Mouse (Mus musculus) intestine, embryonic 16.5 days (tissue): ENCODE results near the gene Mthfd1. TPM values are rescaled to one million over a fixed set of nuclear protein-coding genes. Genes with fewer than 3 reads are reported as not detected.
"Not testable (repeated sequence)": the region's sequence is repeated elsewhere in the genome, so short reads cannot be mapped to it uniquely, and the experiment has no call there.

Experiments
- ATAC-seq: fragments of 200-750 bp; cut with Nextera tagmentation; 2 replicates; pipeline ENCODE4 v1.8.0; 2017; ENCODE audit warnings: moderate TSS enrichment, moderate library complexity
- H3K27ac ChIP-seq: fragments of 300-500 bp; sonication (generic); 2 replicates; pipeline ENCODE4 v1.5.1; 2014; ENCODE audit warnings: mild to moderate bottlenecking, low read length
- H3K27me3 ChIP-seq: fragments of 300-500 bp; sonication (generic); replicated peaks from 2 replicates; pipeline ENCODE4 v1.6.1; 2014; ENCODE audit warnings: low read length, control low read depth, mixed read lengths; ENCODE audit not compliant: control insufficient read depth, insufficient read depth
- H3K36me3 ChIP-seq: fragments of 300-500 bp; sonication (generic); 2 replicates; pipeline ENCODE4 v1.6.1; 2014; ENCODE audit warnings: low read length, control low read depth; ENCODE audit not compliant: control insufficient read depth, insufficient read depth
- H3K4me1 ChIP-seq: fragments of 300-500 bp; sonication (generic); 2 replicates; pipeline ENCODE4 v1.6.1; 2014; ENCODE audit warnings: low read length, control low read depth, mixed read lengths; ENCODE audit not compliant: control insufficient read depth, insufficient read depth
- H3K4me2 ChIP-seq: fragments of 300-500 bp; sonication (generic); 2 replicates; pipeline ENCODE4 v1.6.1; 2014; ENCODE audit warnings: low read depth, low read length, control low read depth
- H3K4me3 ChIP-seq: fragments of 300-500 bp; sonication (generic); 2 replicates; pipeline ENCODE4 v1.5.1; 2014; ENCODE audit warnings: mild to moderate bottlenecking, low read length
- H3K9ac ChIP-seq: fragments of 300-500 bp; sonication (generic); 2 replicates; pipeline ENCODE4 v1.6.1; 2014; ENCODE audit warnings: low read depth, low read length
- H3K9me3 ChIP-seq: fragments of 300-500 bp; sonication (generic); 2 replicates; pipeline ENCODE4 v1.6.1; 2016; ENCODE audit warnings: low read length, control low read depth; ENCODE audit not compliant: control insufficient read depth
- WGBS: fragments of 180-500 bp; shearing (Covaris S2); extraction: QIAGEN DNeasy Blood & Tissue Kit; methylation state at CpG from one replicate; pipeline ENCODE4 v1.1.7; 2014; 5-methylcytosine and 5-hydroxymethylcytosine counted together
- polyA plus RNA-seq: library from polyadenylated mRNA; unstranded; fragments of >200 nt; fragmentation: Nextera tagmentation; extraction: Ambion mirVana; gene quantifications from 2 replicates; pipeline ENCODE4 v1.2.1, GENCODE M21; 2015

The Mthfd1 gene
- polyA plus RNA-seq = 93.6 and 98.8 TPM in 2 replicates

DNA sequence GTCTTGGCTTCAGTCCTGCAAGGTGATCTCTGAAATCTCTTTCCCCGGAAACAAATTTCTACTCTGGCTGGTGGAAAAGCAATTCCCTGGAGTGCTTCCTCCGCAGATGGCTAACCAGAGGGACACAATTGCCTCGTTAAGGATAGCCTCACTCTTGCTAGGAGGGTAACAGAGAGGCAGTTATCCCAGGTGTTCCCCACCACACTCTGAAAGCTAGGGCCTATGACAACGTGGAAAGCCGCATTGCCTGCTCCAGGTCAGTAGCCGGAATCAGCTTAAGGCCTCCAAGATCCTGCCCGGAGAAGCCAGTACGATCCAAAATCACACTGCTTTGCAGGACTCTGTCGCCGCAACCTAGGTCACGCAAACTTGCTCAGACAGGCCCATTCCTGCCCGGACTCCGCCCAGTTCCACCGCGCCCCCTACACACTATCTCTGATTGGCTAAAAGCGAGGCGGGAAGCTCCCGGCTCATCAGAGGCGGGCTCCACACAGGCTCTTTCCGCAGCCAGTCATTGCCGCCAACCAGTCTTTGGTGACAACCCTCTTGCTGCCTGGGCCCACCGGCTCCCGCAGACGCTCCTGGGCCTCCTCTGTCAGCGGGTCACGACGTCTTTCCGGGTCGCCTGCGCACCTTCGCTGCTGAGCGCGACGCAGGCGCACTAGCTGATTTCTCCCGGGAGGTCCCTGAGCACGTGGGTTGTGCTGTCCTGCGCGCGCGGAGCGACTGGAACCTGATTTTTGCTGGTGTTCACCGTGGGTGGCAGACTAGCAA lies at the start of gene Mthfd1:
TSS of gene Mthfd1 (plus strand) at position 574 of the 774 bp plus-strand sequence.
- Histone ChIP-seq H3K4me2 (peak within 1 kb of the TSS; percentile 93), H3K4me3 (peak within 1 kb of the TSS; percentile 73), H3K9me3 (no peaks in the 10 kb centered on the region), H3K36me3 (no peaks in the 10 kb centered on the region), H3K27ac (peak within 1 kb of the TSS; percentile 69), H3K4me1 (peaks cover 10% of the 10 kb centered on the region; the same call in 1 of the 2 replicates), H3K27me3 (no peaks in the 10 kb centered on the region), H3K9ac (peak within 1 kb of the TSS; percentile 81)
- WGBS = 1% methylated on average over 43 of the region's 43 CpGs
- ATAC-seq = peak; percentile 99

DNA sequence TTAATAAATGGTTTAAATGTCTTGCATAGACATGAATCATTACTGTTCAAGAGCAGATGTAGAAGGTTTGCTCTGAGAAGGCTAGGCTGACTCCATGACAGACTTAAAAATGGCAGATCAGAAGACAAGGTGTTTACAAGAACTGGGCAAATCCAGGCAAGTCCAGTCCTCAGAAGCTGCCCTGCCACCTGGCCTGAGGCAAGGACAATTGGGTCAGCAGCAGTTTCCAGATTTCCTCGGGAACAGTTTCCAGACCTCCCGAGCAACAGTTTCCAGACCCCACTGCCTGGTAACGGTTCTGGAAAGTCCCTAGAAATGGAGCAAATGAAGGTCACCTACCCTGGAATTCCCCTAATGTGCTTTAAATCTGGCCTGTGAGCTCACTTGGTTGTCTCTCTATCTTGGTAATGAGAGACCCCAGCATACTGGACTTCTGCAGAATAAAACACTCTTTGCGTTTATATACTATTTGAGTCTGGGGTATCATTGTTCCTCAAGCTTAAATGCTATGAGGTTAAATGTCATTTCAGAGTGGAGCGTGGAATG lies 45.6 kb upstream of the Mthfd1 start:
- 91% methylated on average over 5 of the region's 5 CpGs for WGBS
- no peak overlapping the region for H3K9ac ChIP-seq
- H3K4me1 ChIP-seq = no peaks in the 10 kb centered on the region
- ATAC-seq = no peak
- H3K9me3 ChIP-seq = no peaks in the 10 kb centered on the region
- no peak overlapping the region for H3K4me3 ChIP-seq
- no peak overlapping the region for H3K27ac ChIP-seq
- no peak overlapping the region for H3K4me2 ChIP-seq
- H3K36me3 ChIP-seq = no peaks in the 10 kb centered on the region
- H3K27me3 ChIP-seq = no peaks in the 10 kb centered on the region

- 27% methylated on average over 5 of the region's 5 CpGs for WGBS
- Histone ChIP-seq H3K4me3 (no peak overlapping the region), H3K9me3 (no peaks in the 10 kb centered on the region), H3K4me1 (no peaks in the 10 kb centered on the region), H3K36me3 (no peaks in the 10 kb centered on the region), H3K27ac (no peak overlapping the region), H3K4me2 (no peak overlapping the region), H3K27me3 (no peaks in the 10 kb centered on the region), H3K9ac (no peak overlapping the region)
- no peak for ATAC-seq
Observed at GRCm38 (mm10) chr12:76215121-76215520, 40.0 kb upstream of the Mthfd1 start.

- Histone ChIP-seq H3K9me3 (no peaks in the 10 kb centered on the region), H3K27me3 (no peaks in the 10 kb centered on the region), H3K4me3 (no peak overlapping the region), H3K4me2 (no peak overlapping the region), H3K9ac (no peak overlapping the region), H3K36me3 (no peaks in the 10 kb centered on the region), H3K4me1 (no peaks in the 10 kb centered on the region), H3K27ac (no peak overlapping the region)
- ATAC-seq = no peak
- 65% methylated on average over 11 of the region's 11 CpGs for WGBS
Observed at GRCm38 (mm10) chr12:76216716-76217115, 38.4 kb upstream of the Mthfd1 start.

- not testable (repeated sequence) for H3K27ac ChIP-seq, ATAC-seq, H3K9ac ChIP-seq, H3K36me3 ChIP-seq, H3K4me2 ChIP-seq, H3K27me3 ChIP-seq, H3K9me3 ChIP-seq, H3K4me3 ChIP-seq, H3K4me1 ChIP-seq
- 59% methylated on average over 3 of the region's 8 CpGs for WGBS
Observed at GRCm38 (mm10) chr12:76222104-76222503, 33.0 kb upstream of the Mthfd1 start.

GRCm38 (mm10) chr12:76230644-76231043 lies 24.5 kb upstream of the Mthfd1 start:
- ATAC-seq = no peak
- no peaks in the 10 kb centered on the region for H3K27me3 ChIP-seq
- no peaks in the 10 kb centered on the region for H3K9me3 ChIP-seq
- no peak overlapping the region for H3K27ac ChIP-seq
- no peaks in the 10 kb centered on the region for H3K36me3 ChIP-seq
- no peak overlapping the region for H3K9ac ChIP-seq
- no peaks in the 10 kb centered on the region for H3K4me1 ChIP-seq
- H3K4me2 ChIP-seq = no peak overlapping the region
- 77% methylated on average over 6 of the region's 6 CpGs for WGBS
- H3K4me3 ChIP-seq = no peak overlapping the region

- Histone ChIP-seq H3K4me3 (no peak overlapping the region), H3K27me3 (no peaks in the 10 kb centered on the region), H3K36me3 (no peaks in the 10 kb centered on the region), H3K4me1 (no peaks in the 10 kb centered on the region), H3K27ac (no peak overlapping the region), H3K4me2 (no peak overlapping the region), H3K9me3 (no peaks in the 10 kb centered on the region), H3K9ac (no peak overlapping the region)
- 84% methylated on average over 6 of the region's 6 CpGs for WGBS
- no peak for ATAC-seq
Observed at GRCm38 (mm10) chr12:76235253-76235652, 19.8 kb upstream of the Mthfd1 start.

GRCm38 (mm10) chr12:76239145-76239838 lies 15.8 kb upstream of the Mthfd1 start:
- ATAC-seq = no peak
- Histone ChIP-seq H3K9ac (no peak overlapping the region), H3K9me3 (no peaks in the 10 kb centered on the region), H3K4me1 (no peaks in the 10 kb centered on the region), H3K4me3 (no peak overlapping the region), H3K36me3 (no peaks in the 10 kb centered on the region), H3K27ac (no peak overlapping the region), H3K27me3 (no peaks in the 10 kb centered on the region), H3K4me2 (no peak overlapping the region)
- WGBS = 63% methylated on average over 10 of the region's 10 CpGs

- H3K9ac ChIP-seq = no peak overlapping the region
- no peaks in the 10 kb centered on the region for H3K9me3 ChIP-seq
- H3K27me3 ChIP-seq = no peaks in the 10 kb centered on the region
- no peaks in the 10 kb centered on the region for H3K4me1 ChIP-seq
- H3K36me3 ChIP-seq = no peaks in the 10 kb centered on the region
- no peak overlapping the region for H3K27ac ChIP-seq
- no peak for ATAC-seq
- no peak overlapping the region for H3K4me3 ChIP-seq
- no peak overlapping the region for H3K4me2 ChIP-seq
- 60% methylated on average over 7 of the region's 7 CpGs for WGBS
Observed at GRCm38 (mm10) chr12:76239839-76240571, 15.1 kb upstream of the Mthfd1 start.
